Mouse (Mus musculus) CH12.LX (cell line): ENCODE measurements around the gene Jph3. TPM values are rescaled to one million over a fixed set of nuclear protein-coding genes. Genes with fewer than 3 reads are reported as not detected.

Experiments
- DNase-seq: peaks from one replicate; pipeline ENCODE4 v3.0.0-alpha.2; 2013; ENCODE audit errors: extremely low read depth
- H3K27ac ChIP-seq: 2 replicates; pipeline ENCODE4 v1.5.1; 2012; ENCODE audit warnings: low read depth, mild to moderate bottlenecking, control low read depth, moderate library complexity; ENCODE audit not compliant: insufficient read depth
- H3K27me3 ChIP-seq: replicated peaks from 2 replicates; pipeline ENCODE3; 2012; ENCODE audit warnings: inconsistent platforms
- H3K36me3 ChIP-seq, 2 experiments: replicated peaks in 1 of 2; 2 replicates each; pipeline versions ENCODE3 to v1.6.1; 2012; ENCODE audit warnings: inconsistent platforms in 1 of 2, low read length in 1 of 2, mild to moderate bottlenecking in 1 of 2, mixed read lengths in 1 of 2, moderate library complexity in 1 of 2; ENCODE audit not compliant: control insufficient read depth in 1 of 2, insufficient read depth in 1 of 2
- H3K4me1 ChIP-seq, 2 experiments: 2 replicates each; pipeline ENCODE4 v1.6.1; 2012; ENCODE audit warnings: inconsistent platforms in 1 of 2, moderate library complexity in 1 of 2; ENCODE audit not compliant: insufficient read depth in 2 of 2, control insufficient read depth in 1 of 2
- H3K4me2 ChIP-seq: 2 replicates; pipeline ENCODE4 v1.6.1; 2012; ENCODE audit warnings: low read depth, mild to moderate bottlenecking, control low read depth; ENCODE audit not compliant: poor library complexity, insufficient read depth, severe bottlenecking
- H3K4me3 ChIP-seq, 3 experiments: fragments of 150-350 bp in 1 of 3; sonication (generic) in 1 of 3; replicated peaks in 1 of 3; 2 replicates each; pipeline versions ENCODE3 to v1.5.1; 2011 to 2012; ENCODE audit warnings: low read depth in 2 of 3, low read length in 2 of 3, mild to moderate bottlenecking in 2 of 3, moderate library complexity in 2 of 3, control low read depth in 1 of 3, improper control_type of control experiment in 1 of 3, inconsistent platforms in 1 of 3, mixed read lengths in 1 of 3; ENCODE audit not compliant: poor library complexity in 1 of 3
- H3K79me2 ChIP-seq: replicated peaks from 2 replicates; pipeline ENCODE4 v1.6.1; 2012; ENCODE audit warnings: mild to moderate bottlenecking, moderate library complexity; ENCODE audit not compliant: control insufficient read depth, poor library complexity, insufficient read depth, severe bottlenecking; ENCODE audit errors: extremely low read depth
- H3K9ac ChIP-seq: 2 replicates; pipeline ENCODE4 v1.6.1; 2012; ENCODE audit warnings: low read depth, mild to moderate bottlenecking, control low read depth, moderate library complexity; ENCODE audit not compliant: insufficient read depth
- H3K9me3 ChIP-seq: replicated peaks from 2 replicates; pipeline ENCODE3; 2012; ENCODE audit warnings: low read length, inconsistent platforms, mixed read lengths
- CHD1 ChIP-seq: IDR thresholded peaks from 2 replicates; pipeline ENCODE4 v1.6.1; 2012; ENCODE audit warnings: low read depth, low read length, improper control_type of control experiment, inconsistent platforms
- E2F4 ChIP-seq: IDR thresholded peaks from 2 replicates; pipeline ENCODE4 v1.6.1; 2011; ENCODE audit warnings: low read depth, low read length, improper control_type of control experiment; ENCODE audit not compliant: insufficient replicate concordance
- ELF1 ChIP-seq: IDR thresholded peaks from 2 replicates; pipeline ENCODE4 v1.6.1; 2014; ENCODE audit warnings: low read depth, mild to moderate bottlenecking, inconsistent platforms, low read length, improper control_type of control experiment
- ETS1 ChIP-seq: conservative IDR thresholded peaks from 2 replicates; pipeline ENCODE4 v1.6.1; 2012; ENCODE audit warnings: low read depth, mild to moderate bottlenecking, inconsistent platforms, low read length, improper control_type of control experiment, moderate library complexity
- IRF4 ChIP-seq: IDR thresholded peaks from 2 replicates; pipeline ENCODE4 v1.6.1; 2014; ENCODE audit warnings: low read depth, mild to moderate bottlenecking, inconsistent platforms, low read length, improper control_type of control experiment
- MAZ ChIP-seq: IDR thresholded peaks from 2 replicates; pipeline ENCODE4 v1.6.1; 2012; ENCODE audit warnings: low read depth, mild to moderate bottlenecking, inconsistent platforms, low read length, improper control_type of control experiment, moderate library complexity
- MXI1 ChIP-seq: IDR thresholded peaks from 2 replicates; pipeline ENCODE4 v1.6.1; 2011; ENCODE audit warnings: mild to moderate bottlenecking, low read depth, low read length, improper control_type of control experiment
- MYC ChIP-seq: IDR thresholded peaks from 2 replicates; pipeline ENCODE4 v1.6.1; 2011; ENCODE audit warnings: low read depth, mild to moderate bottlenecking, improper control_type of control experiment, low read length
- NELFE ChIP-seq: IDR thresholded peaks from 2 replicates; pipeline ENCODE4 v1.6.1; 2011; ENCODE audit warnings: low read depth, low read length, improper control_type of control experiment
- PAX5 ChIP-seq: IDR thresholded peaks from 2 replicates; pipeline ENCODE4 v1.6.1; 2012; ENCODE audit warnings: low read length, inconsistent platforms, mixed read lengths
- RAD21 ChIP-seq: IDR thresholded peaks from 2 replicates; pipeline ENCODE4 v1.6.1; 2011; ENCODE audit warnings: low read depth, mild to moderate bottlenecking, low read length, improper control_type of control experiment, moderate library complexity
- RCOR1 ChIP-seq: conservative IDR thresholded peaks from 2 replicates; pipeline ENCODE4 v1.6.1; 2012; ENCODE audit warnings: low read depth, mild to moderate bottlenecking, inconsistent platforms, low read length, improper control_type of control experiment
- TBP ChIP-seq: conservative IDR thresholded peaks from 2 replicates; pipeline ENCODE4 v1.6.1; 2011; ENCODE audit warnings: low read depth, low read length, improper control_type of control experiment
- ZC3H11A ChIP-seq: IDR thresholded peaks from 2 replicates; pipeline ENCODE4 v1.6.1; 2012; ENCODE audit warnings: low read depth, mild to moderate bottlenecking, inconsistent platforms, low read length, improper control_type of control experiment
- ZKSCAN1 ChIP-seq: IDR thresholded peaks from 2 replicates; pipeline ENCODE4 v1.6.1; 2012; ENCODE audit warnings: low read depth, inconsistent platforms, low read length, improper control_type of control experiment, borderline replicate concordance
- dilution Hi-C: fragments of 300-500 bp; cut with MboI; formaldehyde crosslinking; loops from 2 replicates; pipeline ENCODE4 v1.14.3; 2020; ENCODE audit warnings: low sequenced_read_pairs; ENCODE audit not compliant: extremely low pct_unique_long_range_greater_than_20kb, extremely low pct_ligation_motif_present
- in situ Hi-C: fragments of 300-500 bp; cut with MboI; formaldehyde crosslinking; loops from 3 replicates; pipeline ENCODE4 v1.14.3; 2019; ENCODE audit warnings: low sequenced_read_pairs, low pct_ligation_motif_present, low pct_unique_long_range_greater_than_20kb, mixed read lengths
- polyA plus RNA-seq: library from polyadenylated mRNA; unstranded; fragments of >175 nt; gene quantifications from 2 replicates; pipeline ENCODE4 v1.2.1, GENCODE M21; 2012; ENCODE audit warnings: low read depth; ENCODE audit not compliant: insufficient read length
- total RNA-seq, 2 experiments: library from RNA; depleted of rRNA; stranded (reverse); fragments of 300-350 nt in 1 of 2; fragments of >200 nt in 1 of 2; gene quantifications; 2 replicates each; pipeline ENCODE4 v1.2.3; 2012 to 2014

The Jph3 gene
- total and polyA plus RNA-seq, 3 experiments = 0.21 TPM; not detected in 1

DNA sequence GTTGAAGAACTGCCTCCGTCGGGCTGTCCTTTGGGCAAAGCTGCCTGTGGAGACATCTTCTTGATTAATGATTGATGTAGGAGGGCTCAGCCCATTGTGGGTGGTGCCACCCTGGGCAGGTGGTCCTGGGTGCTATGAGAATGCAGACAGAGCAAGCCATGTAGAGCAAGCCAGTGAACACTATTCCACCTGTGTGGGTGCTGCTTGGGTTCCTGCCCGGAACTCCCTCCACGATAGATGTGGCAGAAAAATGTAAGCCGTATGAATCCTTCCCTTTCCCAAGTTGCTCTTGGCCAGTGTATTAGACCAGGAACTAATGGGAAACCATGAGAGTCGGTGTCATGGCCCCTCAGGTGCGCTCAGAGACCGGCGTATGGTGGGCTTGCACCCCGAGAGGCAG, 11.3 kb downstream of the Jph3 start:
- dilution Hi-C loops = no loop called here
- H3K27me3 ChIP-seq = peaks cover 90% of the 10 kb centered on the region
- in situ Hi-C loops = no loop called here

DNA sequence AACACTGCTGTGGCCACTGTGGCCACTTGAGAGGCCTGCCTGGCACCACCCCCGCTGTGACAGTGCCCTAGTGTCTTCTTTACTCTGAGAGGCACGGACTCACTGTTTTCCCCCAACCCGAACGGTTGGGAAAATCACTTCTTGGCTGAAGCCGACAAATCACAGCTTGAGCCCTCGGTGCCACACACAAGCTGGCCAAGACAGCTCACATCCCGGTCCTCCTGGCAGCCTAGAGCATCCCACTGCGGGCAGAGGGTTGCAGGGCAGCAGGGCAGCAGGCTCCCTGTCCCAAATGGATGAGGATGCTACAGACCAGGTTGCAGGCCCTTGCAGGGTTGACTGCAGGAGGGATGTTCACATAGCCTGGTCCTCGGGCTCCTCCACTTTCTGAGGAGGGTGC, 20.1 kb downstream of the Jph3 start:
- H3K4me2 ChIP-seq = no peak overlapping the region
- no peak for DNase-seq
- TF ChIP-seq MXI1 = no peak
- no peak for TF ChIP-seq RAD21
- TF ChIP-seq MAZ = no peak
- TF ChIP-seq PAX5 = no peak
- TF ChIP-seq RCOR1 = no peak
- TF ChIP-seq ETS1 = no peak
- no peak for TF ChIP-seq ELF1
- no peak for TF ChIP-seq E2F4
- no peak for TF ChIP-seq ZKSCAN1
- TF ChIP-seq MYC = no peak
- no peak for TF ChIP-seq ZC3H11A
- no peak for TF ChIP-seq TBP
- TF ChIP-seq, all 38 proteins: peak for 0
- Histone ChIP-seq H3K27me3 (peaks cover 67% of the 10 kb centered on the region), H3K4me3 (no peak overlapping the region), H3K4me1 (no peaks in the 10 kb centered on the region), H3K9me3 (peaks cover 24% of the 10 kb centered on the region), H3K36me3 (no peaks in the 10 kb centered on the region), H3K27ac (no peak overlapping the region), H3K79me2 (no peaks in the 10 kb centered on the region), H3K9ac (no peak overlapping the region)
- dilution Hi-C loops (no loop called here), in situ Hi-C loops (no loop called here)

More for the DNA sequence above, 11.3 kb downstream of the Jph3 start:
- no peak overlapping the region for H3K4me3 ChIP-seq
- H3K79me2 ChIP-seq = no peaks in the 10 kb centered on the region
- no peaks in the 10 kb centered on the region for H3K4me1 ChIP-seq
- H3K9me3 ChIP-seq = peaks cover 3% of the 10 kb centered on the region
- no peak overlapping the region for H3K9ac ChIP-seq
- no peak for TF ChIP-seq MAZ
- TF ChIP-seq NELFE = no peak
- no peak for TF ChIP-seq IRF4
- TF ChIP-seq CHD1 = no peak
- no peak for TF ChIP-seq ZKSCAN1
- no peak overlapping the region for H3K4me2 ChIP-seq
- no peaks in the 10 kb centered on the region for H3K36me3 ChIP-seq
- no peak overlapping the region for H3K27ac ChIP-seq
- DNase-seq = no peak
